Mouse (Mus musculus) C2C12 (cell line): ENCODE data around the gene Usp15.

Source experiments
- CTCF ChIP-seq: IDR thresholded peaks from one replicate; pipeline ENCODE4 v1.5.1; 2011; ENCODE audit not compliant: control insufficient read depth, insufficient read depth, insufficient read length
- MYOD1 ChIP-seq: IDR thresholded peaks from one replicate; pipeline ENCODE4 v1.6.1; 2011; ENCODE audit warnings: low read depth; ENCODE audit not compliant: control insufficient read depth, insufficient read length

- TF ChIP-seq MYOD1 (no peak), CTCF (no peak)
Observed at GRCm38 (mm10) chr10:123155764-123156163, 41.0 kb downstream of the Usp15 start.
